Mouse (Mus musculus) ES-Bruce4 (cell line): ENCODE results near the gene Pdrg1. TPM values are rescaled to one million over a fixed set of nuclear protein-coding genes. Genes with fewer than 3 reads are reported as not detected.

ENCODE experiments used
- H3K27ac ChIP-seq: 2 replicates; pipeline ENCODE4 v1.5.1; 2012; ENCODE audit warnings: low read length, inconsistent platforms; ENCODE audit not compliant: insufficient read depth
- H3K27me3 ChIP-seq: 2 replicates; pipeline ENCODE4 v1.6.1; 2012; ENCODE audit warnings: mild to moderate bottlenecking, low read length, inconsistent platforms; ENCODE audit not compliant: control insufficient read depth, poor library complexity, insufficient read depth, severe bottlenecking
- H3K36me3 ChIP-seq: 2 replicates; pipeline ENCODE4 v1.6.1; 2012; ENCODE audit warnings: inconsistent platforms, mild to moderate bottlenecking, low read length, moderate library complexity; ENCODE audit not compliant: control insufficient read depth, poor library complexity, insufficient read depth, severe bottlenecking
- H3K4me1 ChIP-seq: one replicate; pipeline ENCODE4 v1.8.1; 2011; ENCODE audit warnings: low read length; ENCODE audit not compliant: control insufficient read depth, insufficient read depth
- H3K4me3 ChIP-seq: 2 replicates; pipeline ENCODE4 v1.5.1; 2011; ENCODE audit warnings: low read depth, mild to moderate bottlenecking, low read length
- H3K9ac ChIP-seq: 2 replicates; pipeline ENCODE4 v1.6.1; 2012; ENCODE audit warnings: low read depth, mild to moderate bottlenecking, inconsistent platforms; ENCODE audit not compliant: poor library complexity, severe bottlenecking
- H3K9me3 ChIP-seq: replicated peaks from 2 replicates; pipeline ENCODE4 v1.6.1; 2012; ENCODE audit warnings: mild to moderate bottlenecking, low read length, inconsistent platforms; ENCODE audit not compliant: control insufficient read depth, poor library complexity, insufficient read depth, severe bottlenecking
- CTCF ChIP-seq: IDR thresholded peaks from one replicate; pipeline ENCODE4 v1.8.1; 2011; ENCODE audit warnings: low read depth, low read length
- EP300 ChIP-seq: IDR thresholded peaks from 2 replicates; pipeline ENCODE4 v1.6.1; 2011; ENCODE audit warnings: low read depth, low read length; ENCODE audit not compliant: insufficient read depth
- POLR2A ChIP-seq: IDR thresholded peaks from one replicate; pipeline ENCODE4 v1.8.1; 2011; ENCODE audit warnings: low read length; ENCODE audit not compliant: insufficient read depth
- polyA plus RNA-seq: library from polyadenylated mRNA; stranded (reverse); fragments of >200 nt; gene quantifications from 2 replicates; pipeline ENCODE4 v1.2.4, GENCODE M21; 2011; ENCODE audit warnings: low read depth; ENCODE audit not compliant: missing spikeins, insufficient read depth, insufficient read length

Gene Pdrg1
- polyA plus RNA-seq, 1 experiment: 44.2 TPM

- no peak overlapping the region for H3K4me3 ChIP-seq
- H3K27ac ChIP-seq: no peak overlapping the region
- no peak overlapping the region for H3K9ac ChIP-seq
- no peaks in the 10 kb centered on the region for H3K4me1 ChIP-seq
- no peaks in the 10 kb centered on the region for H3K27me3 ChIP-seq
- no peaks in the 10 kb centered on the region for H3K9me3 ChIP-seq
- no peaks in the 10 kb centered on the region for H3K36me3 ChIP-seq
- TF ChIP-seq POLR2A (no peak), EP300 (no peak), CTCF (no peak)
These were observed 34.2 kb upstream of the Pdrg1 start for GRCm38 (mm10) chr2:153049288-153049996.

GRCm38 (mm10) chr2:153047828-153048465 lies 32.7 kb upstream of the Pdrg1 start:
- no peak overlapping the region for H3K9ac ChIP-seq
- no peaks in the 10 kb centered on the region for H3K36me3 ChIP-seq
- H3K27ac ChIP-seq: no peak overlapping the region
- peak; percentile 77 for TF ChIP-seq CTCF
- no peak for TF ChIP-seq EP300
- no peak for TF ChIP-seq POLR2A
- H3K4me3 ChIP-seq: no peak overlapping the region
- H3K27me3 ChIP-seq: no peaks in the 10 kb centered on the region
- no peaks in the 10 kb centered on the region for H3K9me3 ChIP-seq
- no peaks in the 10 kb centered on the region for H3K4me1 ChIP-seq

GRCm38 (mm10) chr2:153045884-153046299 lies 30.7 kb upstream of the Pdrg1 start:
- no peaks in the 10 kb centered on the region for H3K36me3 ChIP-seq
- H3K9ac ChIP-seq: no peak overlapping the region
- no peak overlapping the region for H3K27ac ChIP-seq
- no peaks in the 10 kb centered on the region for H3K27me3 ChIP-seq
- H3K4me1 ChIP-seq: no peaks in the 10 kb centered on the region
- no peak for TF ChIP-seq POLR2A
- no peak overlapping the region for H3K4me3 ChIP-seq
- H3K9me3 ChIP-seq: no peaks in the 10 kb centered on the region

GRCm38 (mm10) chr2:153043886-153044285 lies 28.7 kb upstream of the Pdrg1 start:
- TF ChIP-seq EP300: no peak
- TF ChIP-seq POLR2A: no peak
- TF ChIP-seq CTCF: no peak
- Histone ChIP-seq H3K9ac (no peak overlapping the region), H3K4me3 (no peak overlapping the region), H3K27ac (no peak overlapping the region), H3K27me3 (no peaks in the 10 kb centered on the region), H3K9me3 (no peaks in the 10 kb centered on the region), H3K36me3 (no peaks in the 10 kb centered on the region), H3K4me1 (no peaks in the 10 kb centered on the region)

GRCm38 (mm10) chr2:153036690-153037089 lies 21.5 kb upstream of the Pdrg1 start:
- no peak overlapping the region for H3K27ac ChIP-seq
- no peaks in the 10 kb centered on the region for H3K9me3 ChIP-seq
- H3K27me3 ChIP-seq: no peaks in the 10 kb centered on the region
- no peak for TF ChIP-seq EP300
- no peak for TF ChIP-seq POLR2A
- no peak for TF ChIP-seq CTCF
- H3K4me1 ChIP-seq: no peaks in the 10 kb centered on the region
- H3K36me3 ChIP-seq: no peaks in the 10 kb centered on the region
- H3K4me3 ChIP-seq: no peak overlapping the region
- H3K9ac ChIP-seq: no peak overlapping the region

GRCm38 (mm10) chr2:153033545-153034230 lies 18.5 kb upstream of the Pdrg1 start:
- Histone ChIP-seq H3K4me1 (no peaks in the 10 kb centered on the region), H3K9me3 (no peaks in the 10 kb centered on the region), H3K9ac (no peak overlapping the region), H3K27me3 (no peaks in the 10 kb centered on the region), H3K27ac (no peak overlapping the region), H3K4me3 (no peak overlapping the region), H3K36me3 (no peaks in the 10 kb centered on the region)
- no peak for TF ChIP-seq POLR2A
- TF ChIP-seq EP300: no peak
- TF ChIP-seq CTCF: no peak
